Comparison of ENCODE assay signal across 8 mouse cellular contexts in genomic region chr9:121314541-121315152, GRCm38 (mm10). TPM values are rescaled to one million over a fixed set of nuclear protein-coding genes. Genes with fewer than 3 reads are reported as not detected.
DNase-seq lines count a peak whose midpoint lies in the region; ATAC-seq lines count a peak whose summit lies in the region.

No protein-coding gene starts in this region.

- peak overlapping the region; percentile 28 for H3K4me3 ChIP-seq in kidney, embryonic 14.5 days (ENCODE audit: low read length)
- peak overlapping the region; percentile 26; the same call in 1 of the 2 replicates for H3K4me3 ChIP-seq in embryonic facial prominence, embryonic 12.5 days
- peak overlapping the region; percentile 24 for H3K4me3 ChIP-seq in liver, embryonic 15.5 days (replicated peaks)

- no peak for DNase-seq in kidney, adult 8-10 months
- DNase-seq in heart, postnatal 36 days, result peak; percentile 62 to 74
- DNase-seq in naive thymus-derived CD4-positive, alpha-beta T cell, adult 2 months (ENCODE audit: low read depth), result peak; percentile 41
- DNase-seq in urinary bladder, postnatal 25 days (ENCODE audit: low spot score), result no peak
- no peak for DNase-seq in cerebellum, adult 9-11 months

- peaks cover 4% of the 10 kb centered on the region; the same call in 1 of the 2 replicates for H3K36me3 ChIP-seq in kidney, embryonic 14.5 days (ENCODE audit: control insufficient read depth, insufficient read depth, low read length)
- 0 out of 2 replicates have a peak, but pooled peaks cover 3% of the 10 kb centered on the region for H3K36me3 ChIP-seq in embryonic facial prominence, embryonic 12.5 days
- H3K36me3 ChIP-seq in liver, embryonic 15.5 days (replicated peaks), result no peaks in the 10 kb centered on the region

- peak overlapping the region; percentile 84 for H3K27ac ChIP-seq in kidney, embryonic 14.5 days (ENCODE audit: low read depth, low read length)
- H3K27ac ChIP-seq in embryonic facial prominence, embryonic 12.5 days, result peak overlapping the region; percentile 84
- peak overlapping the region; percentile 71 for H3K27ac ChIP-seq in liver, embryonic 15.5 days (replicated peaks)

- peaks cover 2% of the 10 kb centered on the region; the same call in 1 of the 2 replicates for H3K9me3 ChIP-seq in kidney, embryonic 14.5 days (ENCODE audit: control insufficient read depth, low read length)
- no peaks in the 10 kb centered on the region for H3K9me3 ChIP-seq in embryonic facial prominence, embryonic 12.5 days
- no peaks in the 10 kb centered on the region for H3K9me3 ChIP-seq in liver, embryonic 15.5 days (replicated peaks)

- peak overlapping the region; percentile 29; the same call in 1 of the 2 replicates for H3K9ac ChIP-seq in kidney, embryonic 14.5 days (ENCODE audit: low read depth, low read length)
- H3K9ac ChIP-seq in embryonic facial prominence, embryonic 12.5 days, result peak overlapping the region; percentile 10; the same call in 1 of the 2 replicates
- peak overlapping the region; percentile 32; the same call in 1 of the 2 replicates for H3K9ac ChIP-seq in liver, embryonic 15.5 days

- 8% methylated on average over 14 of the region's 14 CpGs for WGBS in kidney, embryonic 14.5 days
- 13% methylated on average over 14 of the region's 14 CpGs for WGBS in embryonic facial prominence, embryonic 12.5 days
- 10% methylated on average over 14 of the region's 14 CpGs for WGBS in liver, embryonic 15.5 days (ENCODE audit: insufficient replicate concordance)

- no peaks in the 10 kb centered on the region for H3K27me3 ChIP-seq in kidney, embryonic 14.5 days (ENCODE audit: control insufficient read depth, insufficient read depth, low read length)
- H3K27me3 ChIP-seq in embryonic facial prominence, embryonic 12.5 days, result no peaks in the 10 kb centered on the region
- H3K27me3 ChIP-seq in liver, embryonic 15.5 days, result no peaks in the 10 kb centered on the region

- ATAC-seq in kidney, embryonic 14.5 days (ENCODE audit: low FRiP score, low TSS enrichment), result peak; percentile 65
- ATAC-seq in embryonic facial prominence, embryonic 12.5 days (ENCODE audit: insufficient number of reproducible peaks, insufficient read depth, low FRiP score, low TSS enrichment), result no peak
- ATAC-seq in liver, embryonic 15.5 days (ENCODE audit: insufficient read depth), result no peak

- peak overlapping the region; percentile 55 for H3K4me2 ChIP-seq in kidney, embryonic 14.5 days (replicated peaks; ENCODE audit: low read depth, low read length)
- peak overlapping the region; percentile 62 for H3K4me2 ChIP-seq in embryonic facial prominence, embryonic 12.5 days (replicated peaks)
- H3K4me2 ChIP-seq in liver, embryonic 15.5 days, result peak overlapping the region; percentile 63

- intact Hi-C loops in heart, postnatal 36 days (cut with DNase I), result loop anchor here (1.0 kb wide), 3 partner anchors 16 to 34 kb away; no protein-coding TSS in a partner anchor

- peaks cover 28% of the 10 kb centered on the region for H3K4me1 ChIP-seq in kidney, embryonic 14.5 days (ENCODE audit: control insufficient read depth, insufficient read depth, low read length)
- H3K4me1 ChIP-seq in embryonic facial prominence, embryonic 12.5 days, result peaks cover 45% of the 10 kb centered on the region
- H3K4me1 ChIP-seq in liver, embryonic 15.5 days (replicated peaks), result peaks cover 45% of the 10 kb centered on the region

RNA-seq across cellular contexts. Expression of gene Trak1, which starts 17.3 kb away (rescaled TPM):
- 10.8 and 15.4 TPM in 2 replicates for polyA plus RNA-seq in kidney, embryonic 14.5 days (2014; fragmentation: Nextera tagmentation; extraction: Ambion mirVana)
- 20.0 and 20.7 TPM in 2 replicates for polyA plus RNA-seq in embryonic facial prominence, embryonic 12.5 days (2016; fragmentation: Nextera tagmentation; extraction: Ambion mirVana)
- total RNA-seq in heart, postnatal 36 days (2021), result 100 to 1,000 TPM; 305 to 315 TPM
- 4.2 and 4.8 TPM in 2 replicates for polyA plus RNA-seq in liver, embryonic 15.5 days (2015; fragmentation: Nextera tagmentation; extraction: Ambion mirVana)

RNA-seq across cellular contexts. Expression of gene Ulk4, which starts 37.6 kb away (rescaled TPM):
- polyA plus RNA-seq in kidney, embryonic 14.5 days (2014; fragmentation: Nextera tagmentation; extraction: Ambion mirVana), result 124 and 166 TPM in 2 replicates
- 191 and 198 TPM in 2 replicates for polyA plus RNA-seq in embryonic facial prominence, embryonic 12.5 days (2016; fragmentation: Nextera tagmentation; extraction: Ambion mirVana)
- under 1 TPM; 0.17 to 0.46 TPM for total RNA-seq in heart, postnatal 36 days (2021)
- 32.4 and 32.8 TPM in 2 replicates for polyA plus RNA-seq in liver, embryonic 15.5 days (2015; fragmentation: Nextera tagmentation; extraction: Ambion mirVana)

Comparison
In these comparisons a context has a peak if more than half of its experiments do, and no peak if none do; other contexts are left out.
1. DNase-seq: peak in heart, postnatal 36 days (2 of 2) and naive thymus-derived CD4-positive, alpha-beta T cell, adult 2 months (single experiment); none in kidney, adult 8-10 months (0 of 2), urinary bladder, postnatal 25 days (single experiment) and cerebellum, adult 9-11 months (single experiment).
2. Peak in every context shown above with its lines, with median percentiles within 50 percentile points of each other: H3K27ac ChIP-seq, H3K4me2 ChIP-seq, H3K4me3 ChIP-seq and H3K9ac ChIP-seq.